Mouse (Mus musculus): ENCODE results near the gene Acot1. TPM values are rescaled to one million over a fixed set of nuclear protein-coding genes. Genes with fewer than 3 reads are reported as not detected.
A peak's percentile ranks its signal among the peaks of the same experiment; 100 is the strongest.
"Not testable (repeated sequence)": the region's sequence is repeated elsewhere in the genome, so short reads cannot be mapped to it uniquely, and the experiment has no call there.

Gene Acot1
- polyA plus RNA-seq, 1 experiment from 2014 or later, result 99.5 TPM

GRCm38 (mm10) chr12:84028328-84028727, 19.0 kb downstream of the Acot1 start:
- not testable (repeated sequence) for H3K9me3 ChIP-seq (ENCODE audit: control insufficient read depth, low read length); H3K27me3 ChIP-seq (replicated peaks; ENCODE audit: control insufficient read depth, insufficient read depth, low read length); H3K27ac ChIP-seq (ENCODE audit: low read depth); H3K4me1 ChIP-seq (replicated peaks; ENCODE audit: control insufficient read depth, insufficient read depth, low read length); DNase-seq (ENCODE audit: low spot score); H3K36me3 ChIP-seq (ENCODE audit: control insufficient read depth, insufficient read depth, low read length); ATAC-seq (replicated peaks; ENCODE audit: low FRiP score, low TSS enrichment, low read depth); H3K4me2 ChIP-seq (ENCODE audit: low read length); H3K9ac ChIP-seq (ENCODE audit: low read length); H3K4me3 ChIP-seq (ENCODE audit: low read depth, low read length)
- 64% methylated on average over 3 of the region's 3 CpGs for WGBS

- ATAC-seq (replicated peaks; ENCODE audit: low FRiP score, low TSS enrichment, low read depth); H3K27ac ChIP-seq (ENCODE audit: low read depth); H3K4me2 ChIP-seq (ENCODE audit: low read length); H3K9me3 ChIP-seq (ENCODE audit: control insufficient read depth, low read length); H3K4me1 ChIP-seq (replicated peaks; ENCODE audit: control insufficient read depth, insufficient read depth, low read length); H3K27me3 ChIP-seq (replicated peaks; ENCODE audit: control insufficient read depth, insufficient read depth, low read length); DNase-seq (ENCODE audit: low spot score); H3K4me3 ChIP-seq (ENCODE audit: low read depth, low read length); H3K9ac ChIP-seq (ENCODE audit: low read length); H3K36me3 ChIP-seq (ENCODE audit: control insufficient read depth, insufficient read depth, low read length): not testable (repeated sequence)
- WGBS, result 98% methylated on average over 1 of the region's 1 CpGs
Measured at GRCm38 (mm10) chr12:84029043-84029442, 19.8 kb downstream of the Acot1 start.

- no peak overlapping the region for H3K4me3 ChIP-seq (ENCODE audit: low read depth, low read length)
- 77% methylated on average over 4 of the region's 4 CpGs for WGBS
- H3K4me2 ChIP-seq (ENCODE audit: low read length), result no peak overlapping the region
- H3K9ac ChIP-seq (ENCODE audit: low read length), result no peak overlapping the region
- H3K9me3 ChIP-seq (ENCODE audit: control insufficient read depth, low read length), result no peaks in the 10 kb centered on the region
- DNase-seq (ENCODE audit: low spot score) (peak; percentile 81), ATAC-seq (replicated peaks; ENCODE audit: low FRiP score, low TSS enrichment, low read depth) (peak; percentile 83)
- H3K27me3 ChIP-seq (replicated peaks; ENCODE audit: control insufficient read depth, insufficient read depth, low read length), result no peaks in the 10 kb centered on the region
- no peak overlapping the region for H3K27ac ChIP-seq (ENCODE audit: low read depth)
- H3K36me3 ChIP-seq (ENCODE audit: control insufficient read depth, insufficient read depth, low read length), result no peaks in the 10 kb centered on the region
- H3K4me1 ChIP-seq (replicated peaks; ENCODE audit: control insufficient read depth, insufficient read depth, low read length), result peaks cover 3% of the 10 kb centered on the region; the same call in 1 of the 2 replicates
Measured at GRCm38 (mm10) chr12:84030659-84031332, 21.5 kb downstream of the Acot1 start.

GRCm38 (mm10) chr12:84032854-84033253, 23.6 kb downstream of the Acot1 start:
- Histone ChIP-seq H3K4me1 (replicated peaks; ENCODE audit: control insufficient read depth, insufficient read depth, low read length) (peaks cover 3% of the 10 kb centered on the region; the same call in 1 of the 2 replicates), H3K36me3 (ENCODE audit: control insufficient read depth, insufficient read depth, low read length) (no peaks in the 10 kb centered on the region), H3K9ac (ENCODE audit: low read length) (no peak overlapping the region), H3K27me3 (replicated peaks; ENCODE audit: control insufficient read depth, insufficient read depth, low read length) (no peaks in the 10 kb centered on the region), H3K4me3 (ENCODE audit: low read depth, low read length) (no peak overlapping the region), H3K4me2 (ENCODE audit: low read length) (no peak overlapping the region), H3K27ac (ENCODE audit: low read depth) (no peak overlapping the region), H3K9me3 (ENCODE audit: control insufficient read depth, low read length) (no peaks in the 10 kb centered on the region)
- ATAC-seq (replicated peaks; ENCODE audit: low FRiP score, low TSS enrichment, low read depth) (no peak), DNase-seq (ENCODE audit: low spot score) (no peak)
- WGBS, result 83% methylated on average over 4 of the region's 4 CpGs

GRCm38 (mm10) chr12:84033302-84033701, 24.0 kb downstream of the Acot1 start:
- not testable (repeated sequence) for ATAC-seq (replicated peaks; ENCODE audit: low FRiP score, low TSS enrichment, low read depth); H3K27ac ChIP-seq (ENCODE audit: low read depth); H3K27me3 ChIP-seq (replicated peaks; ENCODE audit: control insufficient read depth, insufficient read depth, low read length); DNase-seq (ENCODE audit: low spot score); H3K9me3 ChIP-seq (ENCODE audit: control insufficient read depth, low read length); H3K4me1 ChIP-seq (replicated peaks; ENCODE audit: control insufficient read depth, insufficient read depth, low read length); H3K4me2 ChIP-seq (ENCODE audit: low read length); H3K36me3 ChIP-seq (ENCODE audit: control insufficient read depth, insufficient read depth, low read length); H3K9ac ChIP-seq (ENCODE audit: low read length); H3K4me3 ChIP-seq (ENCODE audit: low read depth, low read length)
- 74% methylated on average over 2 of the region's 2 CpGs for WGBS

- no peaks in the 10 kb centered on the region for H3K36me3 ChIP-seq (ENCODE audit: control insufficient read depth, insufficient read depth, low read length)
- H3K9ac ChIP-seq (ENCODE audit: low read length), result no peak overlapping the region
- peaks cover 3% of the 10 kb centered on the region; the same call in 1 of the 2 replicates for H3K4me1 ChIP-seq (replicated peaks; ENCODE audit: control insufficient read depth, insufficient read depth, low read length)
- H3K4me2 ChIP-seq (ENCODE audit: low read length), result no peak overlapping the region
- WGBS, result 27% methylated on average over 4 of the region's 4 CpGs
- no peak overlapping the region for H3K4me3 ChIP-seq (ENCODE audit: low read depth, low read length)
- no peaks in the 10 kb centered on the region for H3K27me3 ChIP-seq (replicated peaks; ENCODE audit: control insufficient read depth, insufficient read depth, low read length)
- H3K27ac ChIP-seq (ENCODE audit: low read depth), result no peak overlapping the region
- DNase-seq (ENCODE audit: low spot score) (no peak), ATAC-seq (replicated peaks; ENCODE audit: low FRiP score, low TSS enrichment, low read depth) (no peak)
- H3K9me3 ChIP-seq (ENCODE audit: control insufficient read depth, low read length), result no peaks in the 10 kb centered on the region
Measured at GRCm38 (mm10) chr12:84034108-84034507, 24.8 kb downstream of the Acot1 start.

GRCm38 (mm10) chr12:84038241-84038640, 29.0 kb downstream of the Acot1 start, which contains the start of gene Acot4:
Gene Acot4 (plus strand): TSS chr12:84038379.
- ATAC-seq (replicated peaks; ENCODE audit: low FRiP score, low TSS enrichment, low read depth), result peak; percentile 60; the same call in 1 of the 2 replicates
- 6% methylated on average over 23 of the region's 32 CpGs for WGBS
- peak; percentile 74 for DNase-seq (ENCODE audit: low spot score)

GRCm38 (mm10) chr12:84038691-84039111, 29.4 kb downstream of the Acot1 start, which contains the start of gene Gm49366:
Gene Gm49366 (plus strand): TSS chr12:84038935.
- H3K27me3 ChIP-seq (replicated peaks; ENCODE audit: control insufficient read depth, insufficient read depth, low read length); H3K4me1 ChIP-seq (replicated peaks; ENCODE audit: control insufficient read depth, insufficient read depth, low read length); H3K36me3 ChIP-seq (ENCODE audit: control insufficient read depth, insufficient read depth, low read length); H3K27ac ChIP-seq (ENCODE audit: low read depth); H3K9me3 ChIP-seq (ENCODE audit: control insufficient read depth, low read length): not testable (repeated sequence)
- H3K9ac ChIP-seq (ENCODE audit: low read length), result peak within 1 kb of the TSS; percentile 42
- 0 out of 2 replicates have a peak, but pooled peaks have one; percentile 71 for ATAC-seq (replicated peaks; ENCODE audit: low FRiP score, low TSS enrichment, low read depth)
- DNase-seq (ENCODE audit: low spot score), result peak; percentile 64
- peak within 1 kb of the TSS; percentile 58 for H3K4me2 ChIP-seq (ENCODE audit: low read length)
- WGBS, result 1% methylated on average over 38 of the region's 39 CpGs
- H3K4me3 ChIP-seq (ENCODE audit: low read depth, low read length), result peak within 1 kb of the TSS; percentile 40

More at GRCm38 (mm10) chr12:84038241-84038640, 29.0 kb downstream of the Acot1 start, which contains the start of gene Acot4:
- Histone ChIP-seq H3K4me2 (ENCODE audit: low read length) (peak within 1 kb of the TSS; percentile 58), H3K4me3 (ENCODE audit: low read depth, low read length) (peak within 1 kb of the TSS; percentile 40), H3K9ac (ENCODE audit: low read length) (peak within 1 kb of the TSS; percentile 42)
- H3K9me3 ChIP-seq (ENCODE audit: control insufficient read depth, low read length); H3K27ac ChIP-seq (ENCODE audit: low read depth); H3K27me3 ChIP-seq (replicated peaks; ENCODE audit: control insufficient read depth, insufficient read depth, low read length); H3K4me1 ChIP-seq (replicated peaks; ENCODE audit: control insufficient read depth, insufficient read depth, low read length); H3K36me3 ChIP-seq (ENCODE audit: control insufficient read depth, insufficient read depth, low read length): not testable (repeated sequence)

- Histone ChIP-seq H3K4me2 (ENCODE audit: low read length) (no peak overlapping the region), H3K27ac (ENCODE audit: low read depth) (no peak overlapping the region), H3K36me3 (ENCODE audit: control insufficient read depth, insufficient read depth, low read length) (no peaks in the 10 kb centered on the region), H3K4me1 (replicated peaks; ENCODE audit: control insufficient read depth, insufficient read depth, low read length) (no peaks in the 10 kb centered on the region), H3K27me3 (replicated peaks; ENCODE audit: control insufficient read depth, insufficient read depth, low read length) (no peaks in the 10 kb centered on the region), H3K9ac (ENCODE audit: low read length) (no peak overlapping the region), H3K9me3 (ENCODE audit: control insufficient read depth, low read length) (peaks cover 4% of the 10 kb centered on the region; the same call in 1 of the 2 replicates), H3K4me3 (ENCODE audit: low read depth, low read length) (no peak overlapping the region)
- no peak for DNase-seq (ENCODE audit: low spot score)
- WGBS, result 65% methylated on average over 5 of the region's 5 CpGs
- ATAC-seq (replicated peaks; ENCODE audit: low FRiP score, low TSS enrichment, low read depth), result no peak
Measured at GRCm38 (mm10) chr12:84042248-84042647, 33.0 kb downstream of the Acot1 start.

All from intestine, embryonic 14.5 days (tissue).